24 mouse cellular contexts compared by ENCODE assay signal in genomic region chr11:50219833-50220232, GRCm38 (mm10). TPM values are rescaled to one million over a fixed set of nuclear protein-coding genes. Genes with fewer than 3 reads are reported as not detected.
DNase-seq lines count a peak whose midpoint lies in the region; ATAC-seq and TF ChIP-seq lines count a peak whose summit lies in the region.
"Had no signal": no experiment of that assay in that cellular context is flagged by ENCODE, and none has a peak within 500 bp of the region (broad histone marks: within the 10 kb centered on the region; RNA-seq: fewer than 3 reads in every experiment).

No protein-coding gene starts in this region.

- 47% methylated on average over 2 of the region's 2 CpGs for WGBS in kidney, postnatal 0 days
- 52% methylated on average over 2 of the region's 2 CpGs for WGBS in midbrain, embryonic 12.5 days
- 55% methylated on average over 2 of the region's 2 CpGs for WGBS in midbrain, embryonic 14.5 days
- 18% methylated on average over 2 of the region's 2 CpGs for WGBS in stomach, postnatal 0 days

- H3K9ac ChIP-seq in kidney, postnatal 0 days (ENCODE audit: low read depth, low read length): no peak overlapping the region
- 0 out of 2 replicates have a peak overlapping the region, but pooled peaks have one; percentile 15 for H3K9ac ChIP-seq in midbrain, embryonic 12.5 days (replicated peaks)
- H3K9ac ChIP-seq in midbrain, embryonic 14.5 days (replicated peaks; ENCODE audit: low read length): no peak overlapping the region
- no peak overlapping the region for H3K9ac ChIP-seq in stomach, postnatal 0 days (ENCODE audit: low read length)
- H3K9ac ChIP-seq: hindbrain, embryonic 15.5 days; kidney, embryonic 15.5 days; limb, embryonic 13.5 days; liver, embryonic 15.5 days; neural tube, embryonic 12.5 days had no signal

- H3K27ac ChIP-seq in kidney, postnatal 0 days: no peak overlapping the region
- H3K27ac ChIP-seq in midbrain, embryonic 12.5 days (replicated peaks): no peak overlapping the region
- no peak overlapping the region for H3K27ac ChIP-seq in midbrain, embryonic 14.5 days (replicated peaks; ENCODE audit: low read depth, low read length)
- no peak overlapping the region for H3K27ac ChIP-seq in stomach, postnatal 0 days (replicated peaks)
- H3K27ac ChIP-seq: hindbrain, embryonic 15.5 days; kidney, embryonic 15.5 days; limb, embryonic 13.5 days; midbrain, embryonic 10.5 days; neural tube, embryonic 12.5 days had no signal

- no peaks in the 10 kb centered on the region for H3K27me3 ChIP-seq in kidney, postnatal 0 days (ENCODE audit: insufficient read depth, low read length)
- peaks cover 8% of the 10 kb centered on the region; the same call in 1 of the 2 replicates for H3K27me3 ChIP-seq in midbrain, embryonic 12.5 days
- H3K27me3 ChIP-seq in midbrain, embryonic 14.5 days (ENCODE audit: control insufficient read depth, insufficient read depth, low read length): no peaks in the 10 kb centered on the region
- H3K27me3 ChIP-seq in stomach, postnatal 0 days (ENCODE audit: control insufficient read depth, insufficient read depth, low read length): no peaks in the 10 kb centered on the region
- H3K27me3 ChIP-seq: hindbrain, embryonic 15.5 days; kidney, embryonic 15.5 days; limb, embryonic 13.5 days; liver, embryonic 15.5 days; neural tube, embryonic 12.5 days had no signal

- peak; percentile 28 for DNase-seq in cerebellum, adult 9-10 months
- no peak for DNase-seq in cerebellum, adult 11 months
- DNase-seq in kidney, postnatal 0 days (ENCODE audit: low spot score): no peak
- DNase-seq in kidney, adult 9 months: no peak
- no peak for DNase-seq in midbrain, embryonic 14.5 days
- DNase-seq in stomach, postnatal 0 days (ENCODE audit: low spot score): no peak
- DNase-seq in layer of hippocampus, postnatal 14 days (ENCODE audit: low spot score in 2 of 2): no peak
- DNase-seq: adrenal gland, postnatal 10 days; cerebellum, adult 2 months; gastrocnemius, postnatal 14 days; heart, postnatal 4 days; retina, postnatal 1 day; right cerebral cortex, postnatal 25 days; thymus, postnatal 14 days had no signal

- H3K4me1 ChIP-seq in kidney, postnatal 0 days (replicated peaks; ENCODE audit: insufficient read depth, low read length): peaks cover 20% of the 10 kb centered on the region
- H3K4me1 ChIP-seq in midbrain, embryonic 12.5 days: peaks cover 16% of the 10 kb centered on the region
- peaks cover 23% of the 10 kb centered on the region for H3K4me1 ChIP-seq in midbrain, embryonic 14.5 days (ENCODE audit: control insufficient read depth, insufficient read depth, low read length)
- peaks cover 2% of the 10 kb centered on the region; the same call in 1 of the 2 replicates for H3K4me1 ChIP-seq in stomach, postnatal 0 days (replicated peaks; ENCODE audit: control insufficient read depth, insufficient read depth)

- peak; percentile 44 for TF ChIP-seq CTCF in kidney, postnatal 0 days (IDR thresholded peaks at IDR 0.05; ENCODE audit: low read depth)
- peak; percentile 36 for TF ChIP-seq CTCF in stomach, postnatal 0 days (IDR thresholded peaks at IDR 0.05; ENCODE audit: low read depth)

- no peak overlapping the region for H3K4me2 ChIP-seq in kidney, postnatal 0 days (ENCODE audit: low read length)
- no peak overlapping the region for H3K4me2 ChIP-seq in midbrain, embryonic 12.5 days (replicated peaks)
- H3K4me2 ChIP-seq in midbrain, embryonic 14.5 days (ENCODE audit: low read length): no peak overlapping the region
- no peak overlapping the region for H3K4me2 ChIP-seq in stomach, postnatal 0 days (replicated peaks; ENCODE audit: low read depth)
- H3K4me2 ChIP-seq: hindbrain, embryonic 15.5 days; kidney, embryonic 15.5 days; limb, embryonic 13.5 days; liver, embryonic 15.5 days; neural tube, embryonic 12.5 days had no signal

- no peaks in the 10 kb centered on the region for H3K9me3 ChIP-seq in kidney, postnatal 0 days (replicated peaks; ENCODE audit: low read length)
- H3K9me3 ChIP-seq in midbrain, embryonic 12.5 days: no peaks in the 10 kb centered on the region
- H3K9me3 ChIP-seq in midbrain, embryonic 14.5 days (ENCODE audit: control insufficient read depth, low read length): no peaks in the 10 kb centered on the region
- H3K9me3 ChIP-seq in stomach, postnatal 0 days (ENCODE audit: control insufficient read depth, low read length): no peaks in the 10 kb centered on the region
- H3K9me3 ChIP-seq: G1E; hindbrain, embryonic 15.5 days; kidney, embryonic 15.5 days; limb, embryonic 13.5 days; liver, embryonic 15.5 days; midbrain, embryonic 10.5 days; neural tube, embryonic 12.5 days had no signal

- H3K36me3 ChIP-seq in kidney, postnatal 0 days (ENCODE audit: insufficient read depth, low read length): no peaks in the 10 kb centered on the region
- no peaks in the 10 kb centered on the region for H3K36me3 ChIP-seq in midbrain, embryonic 12.5 days
- no peaks in the 10 kb centered on the region for H3K36me3 ChIP-seq in midbrain, embryonic 14.5 days (ENCODE audit: control insufficient read depth, insufficient read depth, low read length)
- H3K36me3 ChIP-seq in stomach, postnatal 0 days (ENCODE audit: control insufficient read depth, insufficient read depth, low read length): no peaks in the 10 kb centered on the region
- H3K36me3 ChIP-seq: hindbrain, embryonic 15.5 days; kidney, embryonic 15.5 days; limb, embryonic 13.5 days; liver, embryonic 15.5 days; midbrain, embryonic 10.5 days; neural tube, embryonic 12.5 days had no signal

- ATAC-seq in kidney, postnatal 0 days (replicated peaks; ENCODE audit: low FRiP score, low read depth): no peak
- no peak for ATAC-seq in midbrain, embryonic 12.5 days (ENCODE audit: low FRiP score, low read depth)
- no peak for ATAC-seq in midbrain, embryonic 14.5 days (ENCODE audit: low FRiP score, low TSS enrichment)
- no peak for ATAC-seq in stomach, postnatal 0 days (ENCODE audit: low FRiP score, low TSS enrichment)
- ATAC-seq: forebrain, embryonic 14.5 days; intestine, embryonic 16.5 days had no signal

- no peak for TF ChIP-seq EP300 in stomach, postnatal 0 days (optimal IDR thresholded peaks at IDR 0.05)

- H3K4me3 ChIP-seq in kidney, postnatal 0 days (replicated peaks; ENCODE audit: low read depth, low read length): no peak overlapping the region
- no peak overlapping the region for H3K4me3 ChIP-seq in midbrain, embryonic 12.5 days
- no peak overlapping the region for H3K4me3 ChIP-seq in midbrain, embryonic 14.5 days (replicated peaks; ENCODE audit: low read depth, low read length)
- no peak overlapping the region for H3K4me3 ChIP-seq in stomach, postnatal 0 days (ENCODE audit: low read depth, low read length)
- H3K4me3 ChIP-seq: hindbrain, embryonic 15.5 days; kidney, embryonic 15.5 days; limb, embryonic 13.5 days; liver, embryonic 15.5 days; midbrain, embryonic 10.5 days; neural tube, embryonic 12.5 days had no signal

RNA-seq across cellular contexts. Expression of gene Mgat4b, which starts 9.1 kb away (rescaled TPM):
- polyA plus RNA-seq in kidney, postnatal 0 days (2015; fragmentation: Nextera tagmentation; extraction: Ambion mirVana): 53.4 and 62.1 TPM in 2 replicates
- 40.7 and 45.6 TPM in 2 replicates for polyA plus RNA-seq in midbrain, embryonic 12.5 days (2016; fragmentation: Nextera tagmentation; extraction: Ambion mirVana)
- 41.3 and 59.6 TPM in 2 replicates for polyA plus RNA-seq in midbrain, embryonic 14.5 days (2014; fragmentation: Nextera tagmentation; extraction: Ambion mirVana)
- 30.8 and 32.6 TPM in 2 replicates for polyA plus RNA-seq in stomach, postnatal 0 days (2015; fragmentation: Nextera tagmentation; extraction: Ambion mirVana)
- 100 to 1,000 TPM; 166 to 175 TPM for total RNA-seq in layer of hippocampus, postnatal 14 days (2021)

RNA-seq across cellular contexts. Expression of gene Sqstm1, which starts 9.2 kb away (rescaled TPM):
- 326 and 333 TPM in 2 replicates for polyA plus RNA-seq in kidney, postnatal 0 days (2015; fragmentation: Nextera tagmentation; extraction: Ambion mirVana)
- polyA plus RNA-seq in midbrain, embryonic 12.5 days (2016; fragmentation: Nextera tagmentation; extraction: Ambion mirVana): 193 and 203 TPM in 2 replicates
- polyA plus RNA-seq in midbrain, embryonic 14.5 days (2014; fragmentation: Nextera tagmentation; extraction: Ambion mirVana): 293 and 312 TPM in 2 replicates
- polyA plus RNA-seq in stomach, postnatal 0 days (2015; fragmentation: Nextera tagmentation; extraction: Ambion mirVana): 211 and 220 TPM in 2 replicates
- total RNA-seq in layer of hippocampus, postnatal 14 days (2021): 100 to 1,000 TPM; 343 to 377 TPM

RNA-seq across cellular contexts. Expression of gene Ltc4s, which starts 18.6 kb away (rescaled TPM):
- polyA plus RNA-seq in kidney, postnatal 0 days (2015; fragmentation: Nextera tagmentation; extraction: Ambion mirVana): 8.5 and 9.6 TPM in 2 replicates
- polyA plus RNA-seq in midbrain, embryonic 12.5 days (2016; fragmentation: Nextera tagmentation; extraction: Ambion mirVana): 0.85 and 1.3 TPM in 2 replicates
- polyA plus RNA-seq in midbrain, embryonic 14.5 days (2014; fragmentation: Nextera tagmentation; extraction: Ambion mirVana): 1.0 and 2.5 TPM in 2 replicates
- polyA plus RNA-seq in stomach, postnatal 0 days (2015; fragmentation: Nextera tagmentation; extraction: Ambion mirVana): 13.2 and 13.8 TPM in 2 replicates
- total RNA-seq in layer of hippocampus, postnatal 14 days (2021): 10 to 100 TPM; 13.1 to 13.8 TPM
- total RNA-seq: G1E had no signal
- polyA plus RNA-seq: G1E had no signal

RNA-seq across cellular contexts. Expression of gene Mrnip, which starts 45.6 kb away (rescaled TPM):
- 20.8 and 22.9 TPM in 2 replicates for polyA plus RNA-seq in kidney, postnatal 0 days (2015; fragmentation: Nextera tagmentation; extraction: Ambion mirVana)
- polyA plus RNA-seq in midbrain, embryonic 12.5 days (2016; fragmentation: Nextera tagmentation; extraction: Ambion mirVana): 23.3 and 24.2 TPM in 2 replicates
- 37.0 and 38.8 TPM in 2 replicates for polyA plus RNA-seq in midbrain, embryonic 14.5 days (2014; fragmentation: Nextera tagmentation; extraction: Ambion mirVana)
- polyA plus RNA-seq in stomach, postnatal 0 days (2015; fragmentation: Nextera tagmentation; extraction: Ambion mirVana): 6.1 and 6.2 TPM in 2 replicates
- total RNA-seq in layer of hippocampus, postnatal 14 days (2021): 10 to 100 TPM; 15.3 to 17.7 TPM
